Mouse (Mus musculus): ENCODE data around the gene Pld2.
A peak's percentile ranks its signal among the peaks of the same experiment; 100 is the strongest.

Gene Pld2

GRCm38 (mm10) chr11:70518436-70518835, 21.4 kb upstream of the Pld2 start:
- no peak for TF ChIP-seq GATA4 (IDR thresholded peaks at IDR 0.05; ENCODE audit: insufficient replicate concordance, low read length)

GRCm38 (mm10) chr11:70518923-70519322, 20.9 kb upstream of the Pld2 start, which contains the start of gene Gltpd2:
Gltpd2 (plus strand) TSS chr11:70519196.
- TF ChIP-seq GATA4 (IDR thresholded peaks at IDR 0.05; ENCODE audit: insufficient replicate concordance, low read length): peak; percentile 33; the same call in 1 of the 2 replicates

- TF ChIP-seq GATA4 (IDR thresholded peaks at IDR 0.05; ENCODE audit: insufficient replicate concordance, low read length): no peak
Observed at GRCm38 (mm10) chr11:70520178-70520769, 19.6 kb upstream of the Pld2 start.

- TF ChIP-seq GATA4 (IDR thresholded peaks at IDR 0.05; ENCODE audit: insufficient replicate concordance, low read length): peak; percentile 34; the same call in 1 of the 2 replicates
Observed at GRCm38 (mm10) chr11:70524782-70525181, 15.1 kb upstream of the Pld2 start.

- TF ChIP-seq GATA4 (IDR thresholded peaks at IDR 0.05; ENCODE audit: insufficient replicate concordance, low read length): no peak
Observed at GRCm38 (mm10) chr11:70525184-70525678, 14.6 kb upstream of the Pld2 start, which contains the start of gene Psmb6. Psmb6 (plus strand) TSS chr11:70525367.

- TF ChIP-seq GATA4 (IDR thresholded peaks at IDR 0.05; ENCODE audit: insufficient replicate concordance, low read length): no peak
Observed at GRCm38 (mm10) chr11:70525726-70526125, 14.1 kb upstream of the Pld2 start.

- no peak for TF ChIP-seq GATA4 (IDR thresholded peaks at IDR 0.05; ENCODE audit: insufficient replicate concordance, low read length)
Observed at GRCm38 (mm10) chr11:70526211-70526610, 13.7 kb upstream of the Pld2 start.

GRCm38 (mm10) chr11:70528610-70529009, 11.3 kb upstream of the Pld2 start:
- no peak for TF ChIP-seq GATA4 (IDR thresholded peaks at IDR 0.05; ENCODE audit: insufficient replicate concordance, low read length)

GRCm38 (mm10) chr11:70532839-70533238, 7.0 kb upstream of the Pld2 start, which contains the start of gene Gm40193:
Gm40193 (minus strand) TSS chr11:70532939.
- TF ChIP-seq GATA4 (IDR thresholded peaks at IDR 0.05; ENCODE audit: insufficient replicate concordance, low read length): no peak

GRCm38 (mm10) chr11:70539423-70539822, 441 bp upstream of the Pld2 start:
- TF ChIP-seq GATA4 (IDR thresholded peaks at IDR 0.05; ENCODE audit: insufficient replicate concordance, low read length): no peak

GRCm38 (mm10) chr11:70540928-70541327, 1.1 kb downstream of the Pld2 start:
- TF ChIP-seq GATA4 (IDR thresholded peaks at IDR 0.05; ENCODE audit: insufficient replicate concordance, low read length): no peak

GRCm38 (mm10) chr11:70541415-70541814, 1.6 kb downstream of the Pld2 start:
- TF ChIP-seq GATA4 (IDR thresholded peaks at IDR 0.05; ENCODE audit: insufficient replicate concordance, low read length): no peak

GRCm38 (mm10) chr11:70544496-70544895, 4.6 kb downstream of the Pld2 start:
- TF ChIP-seq GATA4 (IDR thresholded peaks at IDR 0.05; ENCODE audit: insufficient replicate concordance, low read length): no peak

- no peak for TF ChIP-seq GATA4 (IDR thresholded peaks at IDR 0.05; ENCODE audit: insufficient replicate concordance, low read length)
Observed at GRCm38 (mm10) chr11:70551526-70551925, 11.7 kb downstream of the Pld2 start.

- TF ChIP-seq GATA4 (IDR thresholded peaks at IDR 0.05; ENCODE audit: insufficient replicate concordance, low read length): no peak
Observed at GRCm38 (mm10) chr11:70553940-70554339, 14.1 kb downstream of the Pld2 start.

- TF ChIP-seq GATA4 (IDR thresholded peaks at IDR 0.05; ENCODE audit: insufficient replicate concordance, low read length): no peak
Observed at GRCm38 (mm10) chr11:70557545-70557944, 17.7 kb downstream of the Pld2 start.

GRCm38 (mm10) chr11:70561937-70562286, 22.0 kb downstream of the Pld2 start:
- TF ChIP-seq GATA4 (IDR thresholded peaks at IDR 0.05; ENCODE audit: insufficient replicate concordance, low read length): no peak
